Mouse (Mus musculus) adrenal gland, adult 8-10 months (tissue): ENCODE measurements around the gene Maff. TPM values are rescaled to one million over a fixed set of nuclear protein-coding genes. Genes with fewer than 3 reads are reported as not detected.

Source experiments
- DNase-seq: peaks from one replicate; pipeline ENCODE4 v3.0.0; 2022
- total RNA-seq, 4 experiments: library from RNA; stranded (reverse); gene quantifications; 2 replicates each; pipeline ENCODE4 v1.2.4; 2022

The Maff gene
- total RNA-seq, 4 experiments from 2014 or later, result 5.2 to 6.7 (median 6.1) TPM

GRCm38 (mm10) chr15:79329979-79330363 is 16.4 kb upstream of the Maff start:
- no peak for DNase-seq

- no peak for DNase-seq
Measured at GRCm38 (mm10) chr15:79330521-79330920, 15.9 kb upstream of the Maff start.

- no peak for DNase-seq
Measured at GRCm38 (mm10) chr15:79333409-79333808, 13.0 kb upstream of the Maff start.

GRCm38 (mm10) chr15:79335061-79335655 is 11.3 kb upstream of the Maff start:
- DNase-seq, result no peak

- DNase-seq, result no peak
Measured at GRCm38 (mm10) chr15:79338978-79339377, 7.4 kb upstream of the Maff start.

- no peak for DNase-seq
Measured at GRCm38 (mm10) chr15:79342641-79343337, 3.6 kb upstream of the Maff start.

GRCm38 (mm10) chr15:79344627-79345026 is 1.8 kb upstream of the Maff start:
- DNase-seq, result no peak

GRCm38 (mm10) chr15:79347165-79347844 is 884 bp downstream of the Maff start:
- DNase-seq, result peak; percentile 85

GRCm38 (mm10) chr15:79347845-79348506 is 1.6 kb downstream of the Maff start:
- DNase-seq, result peak; percentile 47

- no peak for DNase-seq
Measured at GRCm38 (mm10) chr15:79348651-79349050, 2.2 kb downstream of the Maff start.

GRCm38 (mm10) chr15:79350866-79351265 is 4.4 kb downstream of the Maff start:
- DNase-seq, result no peak

- peak; percentile 53 for DNase-seq
Measured at GRCm38 (mm10) chr15:79351331-79351767, 4.9 kb downstream of the Maff start.

- no peak for DNase-seq
Measured at GRCm38 (mm10) chr15:79352479-79352878, 6.1 kb downstream of the Maff start.

GRCm38 (mm10) chr15:79353690-79354305 is 7.4 kb downstream of the Maff start:
- no peak for DNase-seq

- DNase-seq, result no peak
Measured at GRCm38 (mm10) chr15:79354619-79355018, 8.2 kb downstream of the Maff start.

GRCm38 (mm10) chr15:79356481-79356880 is 10.1 kb downstream of the Maff start:
- DNase-seq, result no peak

- no peak for DNase-seq
Measured at GRCm38 (mm10) chr15:79357036-79357911, 10.9 kb downstream of the Maff start.

GRCm38 (mm10) chr15:79357974-79358690 is 11.7 kb downstream of the Maff start:
- DNase-seq, result no peak

GRCm38 (mm10) chr15:79359954-79360353 is 13.5 kb downstream of the Maff start:
- DNase-seq, result no peak

GRCm38 (mm10) chr15:79360371-79360770 is 13.9 kb downstream of the Maff start:
- DNase-seq, result no peak

GRCm38 (mm10) chr15:79361023-79361422 is 14.6 kb downstream of the Maff start:
- no peak for DNase-seq
